Mouse (Mus musculus): Measurements from ENCODE around the gene Vwa3a.

DNA sequence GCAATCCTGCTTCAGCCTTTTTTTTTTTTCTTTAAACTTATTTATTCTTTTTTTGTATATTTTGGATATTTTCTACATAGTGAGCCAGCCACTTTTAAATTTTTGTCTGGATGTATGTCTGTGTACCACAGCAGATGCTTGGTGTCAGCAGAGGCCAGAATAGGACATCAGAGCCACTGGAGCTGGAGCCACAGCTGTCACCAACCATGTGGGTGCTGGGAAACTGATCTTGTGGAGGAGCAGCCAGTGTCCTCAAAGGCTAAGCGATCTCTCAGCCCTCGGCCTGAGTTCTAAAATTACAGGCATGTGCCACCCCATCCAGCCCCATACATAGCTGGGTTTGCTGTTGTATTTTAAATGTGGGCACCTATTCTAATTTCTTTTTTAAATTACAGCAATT, 100.7 kb downstream of the Vwa3a start:
- TF ChIP-seq CTCF (IDR thresholded peaks at IDR 0.05; ENCODE audit: low read depth, low read length), result no peak
- TF ChIP-seq EP300 (IDR thresholded peaks at IDR 0.05; ENCODE audit: insufficient read depth, low read depth, low read length), result no peak
- TF ChIP-seq POLR2A (IDR thresholded peaks at IDR 0.05; ENCODE audit: insufficient read depth, low read length), result no peak

Measured in ES-Bruce4 (cell line).